Mouse (Mus musculus) liver, adult 2 months (tissue): ENCODE data around the gene Slc7a5.

Experiments
- CTCF ChIP-seq: fragments of 200-500 bp; IDR thresholded peaks from 2 replicates; pipeline ENCODE4 v1.5.1; 2011; ENCODE audit warnings: low read depth, low read length, control low read depth
- POLR2A ChIP-seq: fragments of 200-500 bp; IDR thresholded peaks from 2 replicates; pipeline ENCODE4 v1.6.1; 2011; ENCODE audit warnings: low read length, control low read depth; ENCODE audit not compliant: insufficient read depth; ENCODE audit errors: extremely low read depth

- TF ChIP-seq CTCF (no peak), POLR2A (no peak)
Observed at GRCm38 (mm10) chr8:121954981-121955555, 47.6 kb upstream of the Slc7a5 start.
